Mouse (Mus musculus): ENCODE measurements around the gene Gm10647. TPM values are rescaled to one million over a fixed set of nuclear protein-coding genes. Genes with fewer than 3 reads are reported as not detected.
"Not testable (repeated sequence)": the region's sequence is repeated elsewhere in the genome, so short reads cannot be mapped to it uniquely, and the experiment has no call there.

Gm10647 gene
- polyA plus RNA-seq, 1 experiment from 2014 or later, result 0.69 TPM

GRCm38 (mm10) chr9:66805951-66806350 is 9.1 kb downstream of the Gm10647 start:
- H3K9me3 ChIP-seq; ATAC-seq; H3K36me3 ChIP-seq; H3K27ac ChIP-seq; H3K4me1 ChIP-seq (replicated peaks): not testable (repeated sequence)
- Histone ChIP-seq H3K9ac (replicated peaks) (peak overlapping the region; percentile 53; the same call in 1 of the 2 replicates), H3K4me2 (replicated peaks) (peak overlapping the region; percentile 56), H3K4me3 (replicated peaks) (peak overlapping the region; percentile 37), H3K27me3 (peaks cover 22% of the 10 kb centered on the region)
- WGBS, result 2% methylated on average over 31 of the region's 37 CpGs

GRCm38 (mm10) chr9:66813392-66813791 is 16.6 kb downstream of the Gm10647 start:
- Histone ChIP-seq H3K36me3 (no peaks in the 10 kb centered on the region), H3K27me3 (no peaks in the 10 kb centered on the region), H3K4me3 (replicated peaks) (no peak overlapping the region), H3K27ac (no peak overlapping the region), H3K9ac (replicated peaks) (no peak overlapping the region), H3K4me1 (replicated peaks) (no peaks in the 10 kb centered on the region; the same call in 1 of the 2 replicates), H3K9me3 (no peaks in the 10 kb centered on the region), H3K4me2 (replicated peaks) (no peak overlapping the region)
- no peak for ATAC-seq
- 6% methylated on average over 2 of the region's 2 CpGs for WGBS

GRCm38 (mm10) chr9:66820996-66821395 is 24.2 kb downstream of the Gm10647 start:
- Histone ChIP-seq H3K4me3 (replicated peaks) (no peak overlapping the region), H3K4me2 (replicated peaks) (no peak overlapping the region), H3K9ac (replicated peaks) (no peak overlapping the region), H3K36me3 (no peaks in the 10 kb centered on the region), H3K27me3 (no peaks in the 10 kb centered on the region), H3K9me3 (no peaks in the 10 kb centered on the region), H3K27ac (no peak overlapping the region), H3K4me1 (replicated peaks) (no peaks in the 10 kb centered on the region)
- 84% methylated on average over 5 of the region's 5 CpGs for WGBS
- ATAC-seq, result no peak

- H3K4me3 ChIP-seq (replicated peaks); H3K27ac ChIP-seq; H3K9me3 ChIP-seq; H3K4me1 ChIP-seq (replicated peaks); ATAC-seq; H3K4me2 ChIP-seq (replicated peaks); H3K36me3 ChIP-seq; H3K27me3 ChIP-seq; H3K9ac ChIP-seq (replicated peaks): not testable (repeated sequence)
- 94% methylated on average over 2 of the region's 5 CpGs for WGBS
Measured at GRCm38 (mm10) chr9:66822255-66822654, 25.4 kb downstream of the Gm10647 start.

- H3K4me2 ChIP-seq (replicated peaks), result no peak overlapping the region
- H3K4me3 ChIP-seq (replicated peaks), result no peak overlapping the region
- H3K27me3 ChIP-seq, result 0 out of 2 replicates have a peak, but pooled peaks cover 3% of the 10 kb centered on the region
- H3K36me3 ChIP-seq, result no peaks in the 10 kb centered on the region
- H3K27ac ChIP-seq, result no peak overlapping the region
- WGBS, result 38% methylated on average over 1 of the region's 1 CpGs
- H3K9ac ChIP-seq (replicated peaks), result no peak overlapping the region
- no peak for ATAC-seq
- no peaks in the 10 kb centered on the region for H3K4me1 ChIP-seq (replicated peaks)
- H3K9me3 ChIP-seq, result no peaks in the 10 kb centered on the region
Measured at GRCm38 (mm10) chr9:66825990-66826389, 29.2 kb downstream of the Gm10647 start.

- H3K4me3 ChIP-seq (replicated peaks), result no peak overlapping the region
- ATAC-seq, result no peak
- no peak overlapping the region for H3K4me2 ChIP-seq (replicated peaks)
- H3K4me1 ChIP-seq (replicated peaks), result peaks cover 13% of the 10 kb centered on the region
- H3K9ac ChIP-seq (replicated peaks), result no peak overlapping the region
- WGBS, result 66% methylated on average over 4 of the region's 4 CpGs
- H3K27me3 ChIP-seq, result peaks cover 17% of the 10 kb centered on the region
- no peaks in the 10 kb centered on the region for H3K36me3 ChIP-seq
- no peak overlapping the region for H3K27ac ChIP-seq
- H3K9me3 ChIP-seq, result no peaks in the 10 kb centered on the region
Measured at GRCm38 (mm10) chr9:66832366-66832908, 35.6 kb downstream of the Gm10647 start.

GRCm38 (mm10) chr9:66833851-66834250 is 37.0 kb downstream of the Gm10647 start:
- no peaks in the 10 kb centered on the region for H3K9me3 ChIP-seq
- H3K4me1 ChIP-seq (replicated peaks), result peaks cover 13% of the 10 kb centered on the region
- H3K27me3 ChIP-seq, result peaks cover 15% of the 10 kb centered on the region
- H3K9ac ChIP-seq (replicated peaks), result 0 out of 2 replicates have a peak overlapping the region, but pooled peaks have one; percentile 53
- ATAC-seq, result no peak
- no peak overlapping the region for H3K27ac ChIP-seq
- peak overlapping the region; percentile 62 for H3K4me3 ChIP-seq (replicated peaks)
- peak overlapping the region; percentile 95 for H3K4me2 ChIP-seq (replicated peaks)
- no peaks in the 10 kb centered on the region for H3K36me3 ChIP-seq
- 16% methylated on average over 7 of the region's 7 CpGs for WGBS

GRCm38 (mm10) chr9:66834318-66835096 is 37.7 kb downstream of the Gm10647 start, which contains the start of gene Aph1c:
Gene Aph1c (minus strand): TSS chr9:66834726.
- Histone ChIP-seq H3K4me1 (replicated peaks) (peaks cover 13% of the 10 kb centered on the region), H3K9me3 (no peaks in the 10 kb centered on the region), H3K9ac (replicated peaks) (peak within 1 kb of the TSS; percentile 61), H3K36me3 (no peaks in the 10 kb centered on the region), H3K27me3 (peaks cover 15% of the 10 kb centered on the region), H3K27ac (0 out of 2 replicates have a peak within 1 kb of the TSS, but pooled peaks have one; percentile 45), H3K4me3 (replicated peaks) (peak within 1 kb of the TSS; percentile 62), H3K4me2 (replicated peaks) (peak within 1 kb of the TSS; percentile 95)
- ATAC-seq, result peak; percentile 99
- WGBS, result under 1% methylated on average over 58 of the region's 58 CpGs

GRCm38 (mm10) chr9:66835097-66835480 is 38.2 kb downstream of the Gm10647 start:
- H3K9me3 ChIP-seq, result no peaks in the 10 kb centered on the region
- H3K4me3 ChIP-seq (replicated peaks), result peak overlapping the region; percentile 62
- peaks cover 15% of the 10 kb centered on the region for H3K27me3 ChIP-seq
- H3K36me3 ChIP-seq, result no peaks in the 10 kb centered on the region
- peaks cover 13% of the 10 kb centered on the region for H3K4me1 ChIP-seq (replicated peaks)
- ATAC-seq, result peak; percentile 85
- H3K27ac ChIP-seq, result 0 out of 2 replicates have a peak overlapping the region, but pooled peaks have one; percentile 45
- H3K4me2 ChIP-seq (replicated peaks), result peak overlapping the region; percentile 95
- peak overlapping the region; percentile 61 for H3K9ac ChIP-seq (replicated peaks)
- WGBS, result under 1% methylated on average over 24 of the region's 24 CpGs

- Histone ChIP-seq H3K4me2 (replicated peaks) (no peak overlapping the region), H3K27ac (no peak overlapping the region), H3K36me3 (peaks cover 19% of the 10 kb centered on the region), H3K27me3 (no peaks in the 10 kb centered on the region), H3K4me1 (replicated peaks) (no peaks in the 10 kb centered on the region), H3K9me3 (no peaks in the 10 kb centered on the region), H3K9ac (replicated peaks) (no peak overlapping the region), H3K4me3 (replicated peaks) (no peak overlapping the region)
- no peak for ATAC-seq
- 96% methylated on average over 5 of the region's 5 CpGs for WGBS
Measured at GRCm38 (mm10) chr9:66846822-66847221, 50.0 kb downstream of the Gm10647 start.
